Mouse (Mus musculus) monocyte, adult 59 days (primary cell): ENCODE data around the gene Khdc4. TPM values are rescaled to one million over a fixed set of nuclear protein-coding genes. Genes with fewer than 3 reads are reported as not detected.

Experiments used
- total RNA-seq, 2 experiments: library from RNA; stranded (reverse); gene quantifications; one replicate each; pipeline ENCODE4 v1.2.4; 2023

The Khdc4 gene
- 10 to 100 TPM; 76.0 to 77.3 TPM for total RNA-seq

GRCm38 (mm10) chr3:88684980-88685941 is at the start of gene Khdc4:
Gene Khdc4, plus strand, starts transcription at chr3:88685803.

GRCm38 (mm10) chr3:88652846-88653515 is 32.6 kb upstream of the Khdc4 start, which contains the start of gene Rxfp4:
Gene Rxfp4, minus strand, starts transcription at chr3:88653142.

GRCm38 (mm10) chr3:88716399-88717197 is 31.0 kb downstream of the Khdc4 start, which contains the start of gene Rit1:
Gene Rit1, plus strand, starts transcription at chr3:88716838.

Other genes with a start within 250 kb of the Khdc4 start
- 100 to 1,000 TPM; 178 to 194 TPM for gene Sema4a, start 224.6 kb upstream of the Khdc4 start, total RNA-seq
- 10 to 100 TPM; 34.2 to 38.3 TPM for gene Lmna, start 175.8 kb upstream of the Khdc4 start, total RNA-seq
- under 1 TPM; 0.15 to 0.29 TPM for gene Mex3a, start 153.4 kb upstream of the Khdc4 start, total RNA-seq
- gene Rab25, start 137.5 kb upstream of the Khdc4 start, total RNA-seq: not detected
- 10 to 100 TPM; 87.8 to 98.3 TPM for gene Lamtor2, start 132.7 kb upstream of the Khdc4 start, total RNA-seq
- gene Ubqln4, start 132.0 kb upstream of the Khdc4 start, total RNA-seq: 10 to 100 TPM; 28.1 to 31.2 TPM
- 100 to 1,000 TPM in 1 of 2 experiments, 10 to 100 TPM in 1; 97.9 to 109 TPM for gene Ssr2, start 109.9 kb upstream of the Khdc4 start, total RNA-seq
- gene Arhgef2, start 79.8 kb upstream of the Khdc4 start, total RNA-seq: 100 to 1,000 TPM; 325 to 357 TPM
- gene Rxfp4, start 32.7 kb upstream of the Khdc4 start, total RNA-seq: under 1 TPM in 1 of 2 experiments, not detected in 1; 0.52 TPM
- gene Rit1, start 31.0 kb downstream of the Khdc4 start, total RNA-seq: 10 to 100 TPM; 51.6 to 56.0 TPM
- 1 to 10 TPM; 2.7 to 2.9 TPM for gene Syt11, start 89.4 kb downstream of the Khdc4 start, total RNA-seq
- gene Gon4l, start 149.4 kb downstream of the Khdc4 start, total RNA-seq: 10 to 100 TPM; 39.3 to 47.1 TPM
- gene Msto1, start 228.2 kb downstream of the Khdc4 start, total RNA-seq: 10 to 100 TPM; 10.2 to 12.4 TPM